Mouse (Mus musculus) neural tube, embryonic 11.5 days (tissue): ENCODE results near the gene Trf. TPM values are rescaled to one million over a fixed set of nuclear protein-coding genes. Genes with fewer than 3 reads are reported as not detected.
"Not testable (repeated sequence)": the region's sequence is repeated elsewhere in the genome, so short reads cannot be mapped to it uniquely, and the experiment has no call there.

Experiments used
- ATAC-seq: fragments of 200-750 bp; cut with Nextera tagmentation; 2 replicates; pipeline ENCODE4 v1.8.0; 2017; ENCODE audit warnings: moderate number of reproducible peaks, mild to moderate bottlenecking, moderate TSS enrichment, moderate library complexity; ENCODE audit not compliant: insufficient read depth, low FRiP score, low TSS enrichment
- DNase-seq: peaks from one replicate; pipeline ENCODE4 v3.0.0-alpha.2; 2015; ENCODE audit warnings: low spot score
- H3K27ac ChIP-seq: fragments of 300-500 bp; sonication (generic); 2 replicates; pipeline ENCODE4 v1.5.1; 2014; ENCODE audit warnings: low read depth, mild to moderate bottlenecking, low read length
- H3K27me3 ChIP-seq: fragments of 300-500 bp; sonication (generic); 2 replicates; pipeline ENCODE4 v1.6.1; 2014; ENCODE audit warnings: mild to moderate bottlenecking, low read length, mixed read lengths; ENCODE audit not compliant: control insufficient read depth, insufficient read depth
- H3K36me3 ChIP-seq: fragments of 300-500 bp; sonication (generic); 2 replicates; pipeline ENCODE4 v1.6.1; 2014; ENCODE audit warnings: mild to moderate bottlenecking, low read length, moderate library complexity, mixed read lengths; ENCODE audit not compliant: control insufficient read depth, insufficient read depth
- H3K4me1 ChIP-seq: fragments of 300-500 bp; sonication (generic); 2 replicates; pipeline ENCODE4 v1.6.1; 2014; ENCODE audit warnings: low read length, mixed read lengths; ENCODE audit not compliant: control insufficient read depth, insufficient read depth
- H3K4me2 ChIP-seq: fragments of 300-500 bp; sonication (generic); 2 replicates; pipeline ENCODE4 v1.6.1; 2014; ENCODE audit warnings: low read depth, mild to moderate bottlenecking, moderate library complexity
- H3K4me3 ChIP-seq: fragments of 300-500 bp; sonication (generic); 2 replicates; pipeline ENCODE4 v1.5.1; 2014; ENCODE audit warnings: low read depth, low read length
- H3K9ac ChIP-seq: fragments of 300-500 bp; sonication (generic); 2 replicates; pipeline ENCODE4 v1.6.1; 2014; ENCODE audit warnings: mild to moderate bottlenecking, low read length
- H3K9me3 ChIP-seq: fragments of 300-500 bp; sonication (generic); 2 replicates; pipeline ENCODE4 v1.6.1; 2016; ENCODE audit warnings: low read length; ENCODE audit not compliant: control insufficient read depth
- WGBS: fragments of 180-500 bp; shearing (Covaris S2); extraction: QIAGEN DNeasy Blood & Tissue Kit; methylation state at CpG from one replicate; pipeline ENCODE4 v1.1.7; 2014; 5-methylcytosine and 5-hydroxymethylcytosine counted together
- polyA plus RNA-seq: library from polyadenylated mRNA; unstranded; fragments of >200 nt; fragmentation: Nextera tagmentation; extraction: Ambion mirVana; gene quantifications from 2 replicates; pipeline ENCODE4 v1.2.1, GENCODE M21; 2014

Trf gene
- polyA plus RNA-seq, 1 experiment from 2014 or later: 28.5 TPM

DNA sequence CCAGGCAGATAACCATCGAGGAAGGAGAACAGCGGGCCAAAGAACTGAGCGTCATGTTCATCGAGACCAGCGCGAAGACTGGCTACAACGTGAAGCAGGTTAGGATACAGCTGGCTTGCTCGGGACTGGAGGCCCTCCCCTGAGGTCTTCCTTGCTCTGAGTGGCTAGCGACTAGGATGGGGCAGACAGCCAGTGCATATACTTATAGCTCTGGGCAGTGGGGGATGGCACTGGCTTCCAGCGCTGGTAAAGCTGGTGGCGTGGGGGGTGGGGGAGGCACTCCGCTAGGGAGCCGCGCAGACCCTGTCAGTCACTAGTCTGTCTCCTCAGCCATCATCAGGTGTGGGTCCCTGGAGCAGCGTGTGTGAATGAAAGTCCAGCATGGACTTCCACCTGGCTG is 66.4 kb downstream of the Trf start:
- ATAC-seq (no peak), DNase-seq (no peak)
- Histone ChIP-seq H3K27ac (no peak overlapping the region), H3K4me3 (no peak overlapping the region), H3K4me1 (no peaks in the 10 kb centered on the region), H3K4me2 (no peak overlapping the region), H3K27me3 (no peaks in the 10 kb centered on the region), H3K9me3 (no peaks in the 10 kb centered on the region), H3K9ac (no peak overlapping the region), H3K36me3 (no peaks in the 10 kb centered on the region)
- WGBS: 78% methylated on average over 15 of the region's 15 CpGs

DNA sequence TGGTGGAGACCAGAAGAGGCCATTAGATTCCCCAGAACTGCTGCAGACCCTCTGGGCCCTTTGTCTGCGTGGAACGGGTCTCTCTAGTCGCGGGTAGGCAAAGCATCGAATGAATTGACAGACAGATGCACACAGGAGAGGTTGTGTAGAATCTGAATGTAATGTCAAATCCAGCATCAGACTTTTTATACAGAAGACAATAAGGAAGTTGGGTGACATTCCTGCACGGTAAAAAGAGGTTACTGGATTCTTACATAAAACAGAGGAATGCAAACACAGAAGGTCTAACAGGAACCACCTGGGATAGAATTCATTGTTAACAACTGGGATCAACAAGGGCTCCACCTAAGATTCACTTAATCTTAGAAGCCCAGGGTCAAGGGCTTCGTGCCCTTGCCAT is 75.1 kb downstream of the Trf start:
- H3K27me3 ChIP-seq, H3K9me3 ChIP-seq, H3K4me3 ChIP-seq, H3K4me1 ChIP-seq, H3K27ac ChIP-seq, H3K36me3 ChIP-seq, ATAC-seq, DNase-seq, H3K4me2 ChIP-seq, H3K9ac ChIP-seq: not testable (repeated sequence)
- 89% methylated on average over 7 of the region's 7 CpGs for WGBS

DNA sequence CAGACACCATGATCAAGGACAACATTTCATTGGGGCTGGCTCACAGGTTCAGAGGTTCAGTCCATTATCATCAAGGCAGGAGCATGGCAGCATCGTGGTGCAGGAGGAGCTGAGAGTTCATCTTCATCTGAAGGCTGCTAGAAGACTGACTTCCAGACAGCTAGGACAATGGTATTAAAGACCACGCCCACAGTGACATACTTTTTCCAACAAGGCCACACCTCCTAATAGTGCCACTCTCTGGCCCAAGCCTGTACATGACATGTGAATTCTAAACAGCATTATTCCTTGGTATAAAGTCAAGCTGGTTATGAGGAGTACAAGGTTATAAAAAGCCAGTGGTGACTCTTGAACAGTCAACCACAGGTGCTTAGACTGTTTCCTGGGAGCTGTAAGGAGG is 75.7 kb downstream of the Trf start:
- H3K9ac ChIP-seq: no peak overlapping the region
- 89% methylated on average over 2 of the region's 2 CpGs for WGBS
- H3K9me3 ChIP-seq: no peaks in the 10 kb centered on the region

More for the DNA sequence above, 75.7 kb downstream of the Trf start:
- H3K4me2 ChIP-seq: no peak overlapping the region
- DNase-seq (no peak), ATAC-seq (no peak)
- H3K4me1 ChIP-seq: no peaks in the 10 kb centered on the region
- H3K36me3 ChIP-seq: no peaks in the 10 kb centered on the region
- no peak overlapping the region for H3K27ac ChIP-seq
- H3K4me3 ChIP-seq: no peak overlapping the region
- no peaks in the 10 kb centered on the region for H3K27me3 ChIP-seq

Other genes starting within 250 kb of the Trf start
- gene Slco2a1, start 241.7 kb downstream of the Trf start, polyA plus RNA-seq: 0.29 and 0.73 TPM in 2 replicates
- gene Rab6b, start 118.7 kb downstream of the Trf start, polyA plus RNA-seq: 18.1 and 22.5 TPM in 2 replicates
- 64.5 and 71.8 TPM in 2 replicates for gene Srprb, start 28.3 kb downstream of the Trf start, polyA plus RNA-seq
- gene Gm20425, start 137 bp downstream of the Trf start, polyA plus RNA-seq: 1.7 TPM in 1 of 2 replicates, not detected in the other
- 2.3 and 2.4 TPM in 2 replicates for gene 1300017J02Rik, start 74.6 kb upstream of the Trf start, polyA plus RNA-seq
- 69.8 and 85.0 TPM in 2 replicates for gene Topbp1, start 74.8 kb upstream of the Trf start, polyA plus RNA-seq
- gene Cdv3, start 135.4 kb upstream of the Trf start, polyA plus RNA-seq: 136 and 142 TPM in 2 replicates
- 0.74 and 0.92 TPM in 2 replicates for gene Bfsp2, start 250.0 kb upstream of the Trf start, polyA plus RNA-seq